Mouse (Mus musculus) cortical plate, adult 2 months (tissue): ENCODE measurements around the gene Pdzk1ip1. TPM values are rescaled to one million over a fixed set of nuclear protein-coding genes. Genes with fewer than 3 reads are reported as not detected.

ENCODE experiments used
- H3K27ac ChIP-seq: fragments of 200-500 bp; 2 replicates; pipeline ENCODE4 v1.5.1; 2012; ENCODE audit warnings: low read length, control low read depth, inconsistent platforms; ENCODE audit not compliant: insufficient read depth
- H3K4me1 ChIP-seq: fragments of 200-500 bp; 2 replicates; pipeline ENCODE4 v1.6.1; 2011; ENCODE audit warnings: low read length; ENCODE audit not compliant: control insufficient read depth, insufficient read depth
- H3K4me3 ChIP-seq: fragments of 200-500 bp; 2 replicates; pipeline ENCODE4 v1.5.1; 2011; ENCODE audit warnings: mild to moderate bottlenecking, low read length, control low read depth; ENCODE audit not compliant: insufficient read depth
- CTCF ChIP-seq: fragments of 200-500 bp; IDR thresholded peaks from 2 replicates; pipeline ENCODE4 v1.5.1; 2011; ENCODE audit warnings: mild to moderate bottlenecking, control low read depth, low read length; ENCODE audit not compliant: insufficient read depth; ENCODE audit errors: extremely low read depth
- POLR2A ChIP-seq: fragments of 200-500 bp; IDR thresholded peaks from 2 replicates; pipeline ENCODE4 v1.6.1; 2011; ENCODE audit warnings: mild to moderate bottlenecking, low read length, control low read depth; ENCODE audit not compliant: insufficient read depth; ENCODE audit errors: extremely low read depth
- polyA plus RNA-seq: library from polyadenylated mRNA; depleted of rRNA; stranded (reverse); fragments of >200 nt; gene quantifications from 2 replicates; pipeline ENCODE4 v1.2.3, GENCODE M21; 2012

The Pdzk1ip1 gene
- polyA plus RNA-seq, 1 experiment = 1.1 TPM

DNA sequence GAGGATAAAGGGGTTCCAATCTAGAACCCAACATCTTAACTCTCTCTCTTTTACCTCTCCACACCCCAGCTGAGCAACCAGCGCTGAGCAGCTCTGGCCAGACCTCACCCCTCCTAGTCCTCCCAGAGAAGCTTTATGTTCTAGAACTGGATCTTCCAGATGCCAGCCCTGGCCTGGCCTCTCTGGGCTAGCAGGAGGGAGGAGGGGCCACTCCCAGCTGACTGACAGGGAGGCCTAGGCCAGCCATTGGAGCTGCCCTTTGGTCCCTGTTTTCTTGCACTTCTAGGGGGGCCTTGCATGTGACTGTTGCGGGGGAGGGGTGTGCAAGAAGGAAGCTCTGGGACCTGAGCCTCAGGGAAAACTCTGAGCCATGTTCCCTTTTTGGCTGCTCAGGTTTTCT lies 2.1 kb downstream of the Pdzk1ip1 start:
- H3K27ac ChIP-seq = no peak overlapping the region
- no peaks in the 10 kb centered on the region for H3K4me1 ChIP-seq
- TF ChIP-seq POLR2A (no peak), CTCF (no peak)
- no peak overlapping the region for H3K4me3 ChIP-seq

DNA sequence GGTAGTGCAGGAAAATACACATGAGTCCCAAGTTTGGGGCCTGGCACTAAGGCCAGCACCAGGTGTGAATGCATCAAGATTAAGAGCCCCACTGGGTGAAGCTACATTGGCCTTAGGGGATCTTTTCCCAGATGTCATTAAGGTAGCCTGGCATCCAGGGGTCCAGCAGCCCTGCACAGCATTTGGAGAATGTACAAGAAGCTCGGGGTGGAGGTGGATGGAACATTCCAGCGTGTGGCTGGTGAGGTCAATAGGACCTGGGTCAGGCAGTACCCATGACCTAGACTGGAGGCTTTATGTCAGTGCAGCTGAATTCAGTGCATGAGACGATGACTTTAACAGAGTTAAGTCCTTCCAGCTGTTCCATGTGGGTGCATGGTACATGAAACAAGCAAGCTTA lies 3.3 kb downstream of the Pdzk1ip1 start:
- TF ChIP-seq POLR2A = no peak
- TF ChIP-seq CTCF = no peak
- Histone ChIP-seq H3K27ac (no peak overlapping the region), H3K4me3 (no peak overlapping the region), H3K4me1 (no peaks in the 10 kb centered on the region)

DNA sequence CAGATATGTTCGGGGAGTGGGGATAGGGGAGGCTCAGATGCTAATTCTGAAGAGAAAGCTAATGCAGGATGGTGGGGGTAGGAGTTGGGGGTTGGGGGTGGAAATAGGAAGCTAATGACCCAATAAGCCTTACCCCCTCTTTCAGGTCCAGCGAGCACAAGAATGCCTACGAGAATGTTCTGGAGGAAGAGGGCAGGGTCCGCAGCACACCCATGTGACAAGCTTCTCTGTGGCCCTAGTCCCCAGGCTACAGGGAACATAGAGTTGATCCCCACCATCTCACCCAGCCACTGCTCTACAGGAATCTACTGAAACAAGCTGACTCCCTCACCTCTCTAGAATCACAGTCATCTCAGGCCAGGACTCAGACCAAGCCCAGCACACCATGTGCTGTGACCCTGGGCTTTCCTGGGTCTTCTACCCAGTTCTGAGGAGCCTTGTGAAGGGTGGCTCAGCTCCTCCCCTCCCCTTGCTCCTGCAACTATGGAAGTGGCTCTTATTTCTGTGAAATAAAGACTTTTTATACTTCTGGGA lies 4.9 kb downstream of the Pdzk1ip1 start:
- no peak overlapping the region for H3K4me3 ChIP-seq
- H3K27ac ChIP-seq = no peak overlapping the region
- H3K4me1 ChIP-seq = no peaks in the 10 kb centered on the region; the same call in 1 of the 2 replicates
- no peak for TF ChIP-seq POLR2A
- no peak for TF ChIP-seq CTCF

DNA sequence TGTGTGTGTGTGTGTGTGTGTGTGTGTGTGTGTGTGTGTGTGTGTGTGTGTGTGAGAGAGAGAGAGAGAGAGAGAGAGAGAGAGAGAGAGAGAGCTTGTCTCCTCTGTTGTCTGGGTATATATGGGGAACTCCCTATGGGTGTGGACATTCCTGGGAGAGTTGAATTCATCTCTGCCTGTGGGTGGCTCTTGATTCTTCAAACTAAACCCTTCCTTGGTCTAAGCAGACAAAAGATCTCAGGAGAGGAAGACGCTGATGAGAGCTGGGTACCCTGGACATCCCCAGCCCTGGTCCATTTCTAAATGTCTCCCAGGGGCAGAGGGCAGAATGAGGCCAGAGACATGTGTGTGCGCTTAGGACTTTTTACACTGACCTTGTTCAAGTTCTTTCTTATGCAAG lies 5.5 kb downstream of the Pdzk1ip1 start:
- Histone ChIP-seq H3K27ac (no peak overlapping the region), H3K4me1 (no peaks in the 10 kb centered on the region; the same call in 1 of the 2 replicates)
- TF ChIP-seq CTCF = no peak
- no peak for TF ChIP-seq POLR2A

DNA sequence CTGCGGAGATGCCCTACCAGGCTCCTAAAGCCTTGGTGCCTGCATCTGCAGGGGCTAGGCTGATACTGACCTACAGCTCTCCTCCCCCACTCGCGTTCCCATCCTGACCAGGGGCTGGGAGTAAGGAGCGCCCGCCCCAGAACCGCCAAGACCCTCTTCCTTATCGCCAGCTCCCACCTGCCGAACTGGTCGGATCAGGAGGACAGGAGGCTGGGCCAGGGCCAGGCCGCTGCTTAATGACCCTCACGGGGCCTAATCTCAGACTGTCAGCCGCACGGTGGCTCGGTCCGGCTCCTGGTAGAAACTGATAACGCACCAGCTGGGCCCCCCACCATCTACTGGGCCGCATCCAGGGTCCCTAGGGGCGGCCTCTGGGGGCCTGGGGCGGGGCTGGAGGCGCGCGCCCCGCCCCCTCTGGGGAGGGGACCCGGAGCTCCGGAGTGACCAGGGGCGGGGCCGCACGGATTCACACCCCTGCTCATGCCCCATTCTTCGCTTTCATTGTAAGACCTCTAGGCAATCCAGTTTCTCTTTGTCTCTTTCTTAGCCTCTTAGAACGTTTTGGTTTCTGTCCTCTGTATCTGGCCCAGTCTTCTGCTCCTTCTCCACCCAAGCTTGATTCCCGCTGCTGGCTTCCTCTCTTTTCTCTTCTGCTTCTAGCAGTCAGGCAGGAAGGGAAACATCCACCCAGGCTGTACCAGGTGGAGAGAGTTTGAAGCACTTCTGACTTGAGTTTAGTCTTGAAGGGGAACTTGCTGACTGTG lies 7.3 kb downstream of the Pdzk1ip1 start:
- no peak overlapping the region for H3K27ac ChIP-seq
- TF ChIP-seq CTCF = no peak
- TF ChIP-seq POLR2A = no peak
- no peaks in the 10 kb centered on the region; the same call in 1 of the 2 replicates for H3K4me1 ChIP-seq
- H3K4me3 ChIP-seq = no peak overlapping the region; the same call in 1 of the 2 replicates

More for the DNA sequence above, 5.5 kb downstream of the Pdzk1ip1 start:
- H3K4me3 ChIP-seq = no peak overlapping the region

DNA sequence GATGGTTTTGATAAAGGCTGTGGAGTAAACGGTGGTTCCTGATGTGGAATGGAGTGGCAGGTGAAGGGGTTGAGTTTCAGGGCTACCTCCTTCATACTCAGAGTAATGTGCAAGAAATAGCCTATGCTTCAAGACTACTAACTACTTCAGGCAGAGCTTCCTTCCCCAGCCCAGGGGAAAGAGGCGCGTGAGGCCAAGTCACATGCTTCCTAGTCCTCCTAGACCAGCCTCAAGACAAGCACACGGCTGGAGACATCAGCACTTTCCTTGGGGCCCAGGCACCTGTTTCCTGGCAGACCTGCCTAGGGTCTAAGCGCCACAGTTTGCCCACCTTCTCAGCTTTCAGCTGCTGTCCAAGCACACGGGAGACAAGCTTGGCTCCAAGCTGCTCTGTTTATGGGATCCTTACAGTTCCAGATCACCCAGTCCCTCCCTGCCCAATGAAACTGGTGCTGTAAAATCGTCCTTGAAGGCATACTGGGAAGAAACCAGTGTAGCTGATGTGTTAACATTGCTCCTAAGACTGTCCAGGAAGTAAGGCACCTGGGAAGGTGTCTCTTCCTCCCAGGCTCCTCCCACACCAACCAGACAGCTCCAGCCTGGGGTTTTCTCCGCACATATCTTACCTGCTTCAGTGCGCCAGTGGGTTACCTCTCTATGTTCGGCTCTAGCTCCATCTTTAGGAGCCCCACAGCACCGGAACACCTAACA lies 8.1 kb downstream of the Pdzk1ip1 start:
- Histone ChIP-seq H3K4me1 (no peaks in the 10 kb centered on the region; the same call in 1 of the 2 replicates), H3K27ac (no peak overlapping the region), H3K4me3 (no peak overlapping the region)
- no peak for TF ChIP-seq POLR2A
- TF ChIP-seq CTCF = no peak

DNA sequence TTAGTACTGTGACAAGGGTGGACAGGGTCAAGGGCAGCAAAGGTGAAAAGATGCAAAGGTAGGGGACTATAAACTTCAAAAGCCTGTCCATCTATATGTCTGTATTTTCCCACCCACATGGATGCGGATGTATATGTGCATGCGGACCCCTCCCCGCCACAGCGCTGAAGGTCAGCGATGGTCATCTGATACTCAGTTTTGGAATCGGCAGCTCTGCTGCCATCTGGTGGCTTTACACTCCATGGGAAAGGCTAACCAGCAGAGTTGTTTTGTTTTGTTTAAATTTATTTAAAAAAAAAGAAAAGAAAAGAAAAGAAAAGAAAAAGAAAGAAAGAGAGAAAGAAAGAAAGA lies 8.6 kb downstream of the Pdzk1ip1 start:
- Histone ChIP-seq H3K27ac (no peak overlapping the region), H3K4me3 (no peak overlapping the region), H3K4me1 (no peaks in the 10 kb centered on the region; the same call in 1 of the 2 replicates)
- TF ChIP-seq POLR2A = no peak
- TF ChIP-seq CTCF = peak; percentile 49; the same call in 1 of the 2 replicates

DNA sequence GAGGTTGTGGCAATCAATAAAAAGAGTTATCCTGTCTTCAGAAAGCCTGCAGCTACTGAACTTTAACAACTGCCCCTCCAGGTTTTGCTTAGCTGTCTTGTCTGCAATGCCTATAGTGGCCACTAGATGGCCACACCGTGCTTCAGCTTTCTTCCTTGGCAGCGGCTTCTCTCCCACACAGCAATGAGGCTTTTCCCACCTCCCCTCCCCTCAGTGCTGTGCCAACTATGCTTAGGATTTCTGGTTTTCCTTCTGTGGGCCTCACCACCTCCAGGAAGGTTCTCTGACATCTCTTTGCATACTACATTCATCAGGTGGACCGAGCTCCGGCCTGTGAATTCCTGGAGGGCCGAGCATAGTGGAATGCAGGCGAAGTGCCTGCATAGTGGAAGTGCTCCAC lies 13.2 kb downstream of the Pdzk1ip1 start:
- Histone ChIP-seq H3K27ac (no peak overlapping the region), H3K4me1 (peaks cover 1% of the 10 kb centered on the region; the same call in 1 of the 2 replicates), H3K4me3 (no peak overlapping the region)
- TF ChIP-seq POLR2A = no peak
- TF ChIP-seq CTCF = peak; percentile 90

DNA sequence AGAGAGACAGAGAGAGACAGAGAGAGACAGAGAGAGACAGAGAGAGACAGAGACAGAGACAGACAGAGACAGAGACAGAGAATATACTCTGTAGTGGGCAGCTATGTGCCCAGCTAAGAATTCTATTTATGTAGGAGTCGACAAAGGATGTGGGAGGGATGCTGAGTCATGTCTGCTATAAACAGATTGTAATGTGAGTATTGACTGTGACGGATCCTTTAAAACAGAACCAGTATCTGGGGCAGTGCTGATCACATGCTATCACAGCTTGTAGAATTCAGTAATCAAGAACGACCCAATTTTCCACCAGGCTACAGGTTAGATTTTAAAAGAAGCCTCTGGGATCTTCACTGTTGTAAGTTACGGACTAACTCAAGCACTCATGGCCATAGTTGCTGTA lies 15.0 kb downstream of the Pdzk1ip1 start:
- no peak overlapping the region for H3K27ac ChIP-seq
- 0 out of 2 replicates have a peak, but pooled peaks cover 1% of the 10 kb centered on the region for H3K4me1 ChIP-seq
- no peak overlapping the region for H3K4me3 ChIP-seq
- TF ChIP-seq CTCF (no peak), POLR2A (no peak)
